Mouse (Mus musculus) erythroblast, embryonic 14.5 days (primary cell): ENCODE measurements around the gene Dlg2. TPM values are rescaled to one million over a fixed set of nuclear protein-coding genes. Genes with fewer than 3 reads are reported as not detected.

Experiments
- H3K27me3 ChIP-seq: 2 replicates; pipeline ENCODE4 v1.6.1; 2012; ENCODE audit warnings: inconsistent platforms; ENCODE audit not compliant: control insufficient read depth
- H3K36me3 ChIP-seq: 2 replicates; pipeline ENCODE4 v1.6.1; 2012; ENCODE audit warnings: mild to moderate bottlenecking, inconsistent platforms; ENCODE audit not compliant: control insufficient read depth
- H3K4me1 ChIP-seq: 2 replicates; pipeline ENCODE4 v1.6.1; 2012; ENCODE audit warnings: inconsistent platforms; ENCODE audit not compliant: control insufficient read depth
- H3K4me3 ChIP-seq: replicated peaks from 2 replicates; pipeline ENCODE3; 2012; ENCODE audit warnings: moderate library complexity, mild to moderate bottlenecking, inconsistent platforms
- H3K9me3 ChIP-seq: 2 replicates; pipeline ENCODE4 v1.6.1; 2012; ENCODE audit warnings: low read length, inconsistent platforms, mixed read lengths; ENCODE audit not compliant: control insufficient read depth
- GATA1 ChIP-seq: IDR thresholded peaks from 2 replicates; pipeline ENCODE4 v1.6.1; 2012; ENCODE audit warnings: low read length, inconsistent platforms, mixed read lengths
- TAL1 ChIP-seq: IDR thresholded peaks from 3 replicates; pipeline ENCODE4 v1.6.1; 2012; ENCODE audit warnings: low read length, inconsistent platforms, mixed read lengths
- polyA plus RNA-seq: library from polyadenylated mRNA; stranded (reverse); fragments of >175 nt; gene quantifications from 2 replicates; pipeline ENCODE4 v1.2.3, GENCODE M21; 2012

Gene Dlg2
- polyA plus RNA-seq, 1 experiment, result not detected

DNA sequence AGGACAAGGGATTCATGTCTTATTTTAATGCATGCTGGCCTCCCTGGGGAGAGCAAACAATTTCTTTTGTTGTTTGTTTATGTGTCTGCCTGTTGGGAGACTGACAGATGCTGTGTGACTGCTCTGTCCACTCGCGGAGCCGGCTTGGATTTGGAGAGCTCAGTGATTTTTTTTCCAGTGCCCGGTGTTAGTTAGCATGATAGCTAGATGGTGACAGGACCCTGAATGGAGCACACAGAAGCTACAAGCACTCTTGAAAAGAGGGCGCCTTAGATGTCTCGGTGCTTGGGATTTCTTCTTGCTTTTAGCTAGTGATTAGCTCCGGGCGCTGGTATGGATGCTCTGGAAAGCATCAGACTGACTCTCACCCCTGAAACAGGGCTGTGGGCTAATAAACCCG is 786.5 kb downstream of the Dlg2 start:
- Histone ChIP-seq H3K36me3 (no peaks in the 10 kb centered on the region), H3K4me3 (no peak overlapping the region), H3K9me3 (no peaks in the 10 kb centered on the region), H3K27me3 (peaks cover 10% of the 10 kb centered on the region), H3K4me1 (no peaks in the 10 kb centered on the region; the same call in 1 of the 2 replicates)
- TF ChIP-seq GATA1 (no peak), TAL1 (no peak)

GRCm38 (mm10) chr7:91267764-91268163 is 791.3 kb downstream of the Dlg2 start:
- H3K4me3 ChIP-seq, result no peak overlapping the region
- H3K4me1 ChIP-seq, result no peaks in the 10 kb centered on the region
- no peaks in the 10 kb centered on the region for H3K36me3 ChIP-seq
- peaks cover 4% of the 10 kb centered on the region for H3K27me3 ChIP-seq
- no peak for TF ChIP-seq GATA1
- TF ChIP-seq TAL1, result no peak
- no peaks in the 10 kb centered on the region for H3K9me3 ChIP-seq

DNA sequence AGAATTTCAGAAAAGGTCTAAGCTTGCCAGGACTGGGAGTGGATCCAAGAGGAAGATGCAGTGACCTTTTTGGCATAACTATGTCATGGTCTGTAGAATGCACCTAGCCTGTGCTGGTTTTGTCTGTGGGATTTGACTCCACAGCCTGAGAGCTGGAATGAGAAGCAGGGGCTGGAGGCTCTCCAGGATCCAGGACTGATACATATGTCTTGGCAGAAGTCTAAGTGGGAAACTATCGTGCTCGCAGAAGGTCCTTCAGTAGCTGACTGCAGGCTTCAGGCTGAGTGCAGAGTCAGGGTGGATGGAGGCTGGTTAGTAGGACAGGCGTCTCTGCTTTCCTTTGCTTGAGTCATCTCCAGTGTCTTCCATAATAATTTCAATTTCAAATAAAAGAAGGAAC is 807.7 kb downstream of the Dlg2 start:
- no peaks in the 10 kb centered on the region for H3K4me1 ChIP-seq
- H3K36me3 ChIP-seq, result no peaks in the 10 kb centered on the region
- TF ChIP-seq TAL1, result no peak
- no peak for TF ChIP-seq GATA1
- H3K9me3 ChIP-seq, result no peaks in the 10 kb centered on the region
- no peak overlapping the region for H3K4me3 ChIP-seq
- no peaks in the 10 kb centered on the region for H3K27me3 ChIP-seq

DNA sequence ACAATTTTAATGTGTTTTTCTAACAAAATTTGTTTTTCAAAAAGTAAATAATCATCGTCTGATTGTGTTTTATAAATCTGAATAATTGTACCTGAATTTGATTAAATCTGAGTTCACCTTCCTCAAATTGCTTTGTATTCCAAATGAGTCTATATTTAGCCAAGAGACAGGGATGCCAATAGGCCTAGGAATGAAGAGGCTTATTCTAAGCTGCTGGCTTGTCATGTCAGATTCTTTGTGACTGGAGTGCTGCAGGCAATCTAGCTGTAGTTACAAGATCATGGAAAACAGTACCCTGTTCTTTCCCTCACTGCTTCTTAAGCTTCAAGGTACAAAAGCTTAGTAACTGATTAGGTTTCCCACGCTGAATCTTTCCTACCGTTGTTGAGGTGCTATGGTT is 811.9 kb downstream of the Dlg2 start:
- H3K4me3 ChIP-seq, result no peak overlapping the region
- H3K36me3 ChIP-seq, result no peaks in the 10 kb centered on the region

GRCm38 (mm10) chr7:91296127-91296526 is 819.7 kb downstream of the Dlg2 start:
- no peaks in the 10 kb centered on the region for H3K4me1 ChIP-seq
- H3K27me3 ChIP-seq, result no peaks in the 10 kb centered on the region
- H3K36me3 ChIP-seq, result no peaks in the 10 kb centered on the region
- no peak for TF ChIP-seq TAL1
- TF ChIP-seq GATA1, result no peak
- H3K9me3 ChIP-seq, result no peaks in the 10 kb centered on the region
- H3K4me3 ChIP-seq, result no peak overlapping the region

More for the DNA sequence above, 811.9 kb downstream of the Dlg2 start:
- H3K27me3 ChIP-seq, result no peaks in the 10 kb centered on the region
- no peaks in the 10 kb centered on the region for H3K9me3 ChIP-seq
- no peaks in the 10 kb centered on the region for H3K4me1 ChIP-seq
- TF ChIP-seq GATA1 (no peak), TAL1 (no peak)

DNA sequence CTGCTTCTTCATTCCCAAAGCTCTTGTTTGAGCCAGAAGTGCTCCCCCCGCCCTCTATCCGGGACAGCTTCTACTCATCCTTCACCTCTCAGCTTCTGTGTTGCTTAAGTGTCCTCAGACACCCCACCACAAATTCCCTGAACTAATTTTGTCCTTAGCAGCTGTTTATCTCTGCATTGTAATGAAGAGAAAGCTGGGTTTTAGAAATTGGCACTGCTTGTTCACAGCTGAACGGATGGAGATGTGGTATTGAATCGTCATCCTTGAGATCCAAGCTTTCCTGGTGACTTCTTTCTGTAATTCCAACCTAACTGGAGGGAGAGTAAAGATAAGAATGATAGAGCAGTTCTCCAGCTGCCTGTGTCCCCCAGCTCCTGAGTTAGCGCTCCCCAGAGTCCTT is 834.7 kb downstream of the Dlg2 start:
- H3K36me3 ChIP-seq, result no peaks in the 10 kb centered on the region
- no peaks in the 10 kb centered on the region for H3K27me3 ChIP-seq
- no peak for TF ChIP-seq GATA1
- TF ChIP-seq TAL1, result no peak

DNA sequence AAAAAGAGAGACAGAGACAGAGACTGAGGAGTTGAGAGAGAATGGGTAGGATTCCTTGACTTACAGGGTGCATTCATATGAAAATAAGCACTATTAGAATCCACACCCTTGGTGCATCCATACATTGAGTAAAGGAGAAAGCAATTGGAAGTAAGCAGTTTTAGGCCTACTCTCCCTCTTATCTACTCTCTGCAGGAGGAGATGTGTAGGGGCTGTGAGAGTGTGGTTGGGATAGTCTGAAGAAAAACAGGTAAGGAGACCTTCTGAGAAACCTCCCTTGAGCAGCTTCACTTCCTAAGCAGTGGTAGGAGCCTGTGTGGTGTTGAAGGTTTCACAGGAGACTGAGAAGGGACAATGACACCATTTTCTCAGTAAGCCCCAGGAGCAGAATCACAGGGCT is 868.6 kb downstream of the Dlg2 start:
- TF ChIP-seq GATA1, result no peak
- TF ChIP-seq TAL1, result no peak
- Histone ChIP-seq H3K36me3 (no peaks in the 10 kb centered on the region), H3K4me3 (no peak overlapping the region), H3K9me3 (no peaks in the 10 kb centered on the region), H3K4me1 (no peaks in the 10 kb centered on the region), H3K27me3 (no peaks in the 10 kb centered on the region)

More for the DNA sequence above, 834.7 kb downstream of the Dlg2 start:
- no peaks in the 10 kb centered on the region; the same call in 1 of the 2 replicates for H3K9me3 ChIP-seq
- no peak overlapping the region for H3K4me3 ChIP-seq
- H3K4me1 ChIP-seq, result no peaks in the 10 kb centered on the region

GRCm38 (mm10) chr7:91369821-91370321 is 893.4 kb downstream of the Dlg2 start:
- no peak overlapping the region for H3K4me3 ChIP-seq
- TF ChIP-seq TAL1 (no peak), GATA1 (no peak)
- H3K36me3 ChIP-seq, result no peaks in the 10 kb centered on the region
- no peaks in the 10 kb centered on the region for H3K9me3 ChIP-seq
- H3K27me3 ChIP-seq, result no peaks in the 10 kb centered on the region
- no peaks in the 10 kb centered on the region for H3K4me1 ChIP-seq

GRCm38 (mm10) chr7:91382281-91382680 is 905.8 kb downstream of the Dlg2 start:
- Histone ChIP-seq H3K27me3 (no peaks in the 10 kb centered on the region), H3K9me3 (no peaks in the 10 kb centered on the region), H3K4me3 (no peak overlapping the region), H3K4me1 (no peaks in the 10 kb centered on the region), H3K36me3 (no peaks in the 10 kb centered on the region)
- TF ChIP-seq GATA1 (no peak), TAL1 (no peak)

DNA sequence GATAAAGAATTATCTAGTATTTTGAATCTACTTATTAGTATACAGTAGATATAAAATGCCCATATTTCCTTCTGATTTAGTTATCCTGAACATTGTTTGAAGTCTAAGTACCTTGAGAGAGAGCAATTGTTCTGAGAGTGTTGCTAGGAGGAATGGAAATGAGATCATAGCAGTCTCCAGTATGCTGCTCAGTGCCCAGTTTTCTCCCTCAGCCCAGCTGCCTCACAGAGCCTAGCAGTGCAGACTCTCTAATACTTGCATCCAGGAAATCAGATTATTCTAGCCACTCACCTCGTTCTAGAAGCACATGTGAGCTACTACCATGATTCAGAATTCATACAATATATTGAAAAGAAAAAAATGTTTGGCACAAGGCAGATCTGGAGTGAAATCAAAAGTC is 907.4 kb downstream of the Dlg2 start:
- Histone ChIP-seq H3K4me1 (no peaks in the 10 kb centered on the region), H3K27me3 (no peaks in the 10 kb centered on the region), H3K9me3 (no peaks in the 10 kb centered on the region), H3K36me3 (no peaks in the 10 kb centered on the region), H3K4me3 (no peak overlapping the region)
- TF ChIP-seq GATA1 (no peak), TAL1 (no peak)
